Mouse (Mus musculus) limb, embryonic 11.5 days (tissue): ENCODE measurements around the gene Tmem150a. TPM values are rescaled to one million over a fixed set of nuclear protein-coding genes. Genes with fewer than 3 reads are reported as not detected.

Experiments used
- ATAC-seq: fragments of 200-750 bp; cut with Nextera tagmentation; 2 replicates; pipeline ENCODE4 v1.8.0; 2017; ENCODE audit warnings: low read depth; ENCODE audit not compliant: insufficient number of reproducible peaks, low FRiP score, low TSS enrichment
- DNase-seq: peaks from one replicate; pipeline ENCODE4 v3.0.0-alpha.2; 2015; ENCODE audit warnings: low spot score
- H3K27ac ChIP-seq: fragments of 300-500 bp; sonication (generic); replicated peaks from 2 replicates; pipeline ENCODE4 v1.5.1; 2014; ENCODE audit warnings: low read depth, mild to moderate bottlenecking, low read length
- H3K27me3 ChIP-seq: fragments of 300-500 bp; sonication (generic); 2 replicates; pipeline ENCODE4 v1.6.1; 2014; ENCODE audit warnings: mild to moderate bottlenecking, low read length, mixed read lengths; ENCODE audit not compliant: control insufficient read depth, insufficient read depth
- H3K36me3 ChIP-seq: fragments of 300-500 bp; sonication (generic); 2 replicates; pipeline ENCODE4 v1.6.1; 2014; ENCODE audit warnings: mild to moderate bottlenecking, low read length, moderate library complexity, mixed read lengths; ENCODE audit not compliant: control insufficient read depth, insufficient read depth
- H3K4me1 ChIP-seq: fragments of 300-500 bp; sonication (generic); 2 replicates; pipeline ENCODE4 v1.6.1; 2014; ENCODE audit warnings: low read length, mixed read lengths; ENCODE audit not compliant: control insufficient read depth, insufficient read depth
- H3K4me2 ChIP-seq: fragments of 300-500 bp; sonication (generic); 2 replicates; pipeline ENCODE4 v1.6.1; 2014; ENCODE audit warnings: low read depth, mild to moderate bottlenecking, moderate library complexity; ENCODE audit not compliant: severe bottlenecking
- H3K4me3 ChIP-seq: fragments of 300-500 bp; sonication (generic); 2 replicates; pipeline ENCODE4 v1.5.1; 2014; ENCODE audit warnings: low read depth, low read length
- H3K9ac ChIP-seq: fragments of 300-500 bp; sonication (generic); 2 replicates; pipeline ENCODE4 v1.6.1; 2014; ENCODE audit warnings: mild to moderate bottlenecking, low read length
- H3K9me3 ChIP-seq: fragments of 300-500 bp; sonication (generic); 2 replicates; pipeline ENCODE4 v1.6.1; 2016; ENCODE audit warnings: low read length; ENCODE audit not compliant: control insufficient read depth
- WGBS: fragments of 180-500 bp; shearing (Covaris S2); extraction: QIAGEN DNeasy Blood & Tissue Kit; methylation state at CpG from one replicate; pipeline ENCODE4 v1.1.7; 2014; 5-methylcytosine and 5-hydroxymethylcytosine counted together
- polyA plus RNA-seq: library from polyadenylated mRNA; unstranded; fragments of >200 nt; fragmentation: Nextera tagmentation; extraction: Ambion mirVana; gene quantifications from 2 replicates; pipeline ENCODE4 v1.2.1, GENCODE M21; 2014

Tmem150a gene
- polyA plus RNA-seq, 1 experiment from 2014 or later, result 10.8 TPM

DNA sequence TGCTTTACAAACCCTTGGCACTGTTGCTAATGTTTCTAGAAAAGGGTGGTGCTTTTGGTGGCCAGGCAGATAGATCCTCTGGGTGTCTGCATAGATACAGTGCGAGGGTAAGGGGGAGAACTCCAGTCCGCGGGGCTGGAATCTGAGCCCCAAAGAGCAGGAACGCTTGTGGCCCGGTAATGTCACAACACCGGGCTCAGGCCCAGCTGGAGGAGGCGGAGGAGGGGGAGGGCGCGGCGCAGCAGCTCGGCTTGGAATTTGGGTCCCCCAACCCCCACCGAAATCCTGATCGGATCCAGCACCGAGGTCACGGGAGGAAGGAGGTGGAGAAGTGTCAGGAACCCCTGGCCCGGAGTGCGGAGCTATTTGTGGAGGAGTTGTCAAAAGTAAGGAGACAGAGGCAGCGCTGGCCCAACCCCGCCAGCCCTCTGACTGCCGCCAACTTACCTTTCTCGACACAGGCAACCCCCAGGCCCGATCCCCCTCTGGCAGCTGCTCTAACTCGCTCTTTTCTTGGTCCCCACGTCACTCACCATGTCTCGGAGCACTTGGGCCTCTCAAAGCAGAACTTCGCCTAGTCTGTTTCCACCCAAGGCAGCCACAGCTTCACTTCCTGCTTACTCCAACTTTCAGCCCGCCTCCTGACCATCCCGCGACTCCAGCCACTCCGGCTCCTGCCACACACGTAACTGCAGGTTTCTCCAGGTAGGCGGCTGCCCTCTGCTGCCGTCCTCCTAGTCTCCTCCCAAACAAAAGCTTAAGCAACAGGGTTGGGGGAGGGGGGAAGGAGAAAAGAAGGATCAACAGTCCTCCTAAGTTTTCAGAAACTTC lies 34.9 kb downstream of the Tmem150a start, which contains the start of gene Vamp8:
Gene Vamp8, minus strand, starts transcription at position 763 of the 831 bp plus-strand sequence.
- Histone ChIP-seq H3K4me2 (peak within 1 kb of the TSS; percentile 76), H3K27me3 (no peaks in the 10 kb centered on the region), H3K4me1 (peaks cover 17% of the 10 kb centered on the region), H3K9me3 (no peaks in the 10 kb centered on the region), H3K27ac (peak within 1 kb of the TSS; percentile 76), H3K36me3 (no peaks in the 10 kb centered on the region; the same call in 1 of the 2 replicates), H3K4me3 (peak within 1 kb of the TSS; percentile 48), H3K9ac (peak within 1 kb of the TSS; percentile 73)
- 2% methylated on average over 33 of the region's 33 CpGs for WGBS
- DNase-seq, result peak; percentile 76
- ATAC-seq, result peak; percentile 55

DNA sequence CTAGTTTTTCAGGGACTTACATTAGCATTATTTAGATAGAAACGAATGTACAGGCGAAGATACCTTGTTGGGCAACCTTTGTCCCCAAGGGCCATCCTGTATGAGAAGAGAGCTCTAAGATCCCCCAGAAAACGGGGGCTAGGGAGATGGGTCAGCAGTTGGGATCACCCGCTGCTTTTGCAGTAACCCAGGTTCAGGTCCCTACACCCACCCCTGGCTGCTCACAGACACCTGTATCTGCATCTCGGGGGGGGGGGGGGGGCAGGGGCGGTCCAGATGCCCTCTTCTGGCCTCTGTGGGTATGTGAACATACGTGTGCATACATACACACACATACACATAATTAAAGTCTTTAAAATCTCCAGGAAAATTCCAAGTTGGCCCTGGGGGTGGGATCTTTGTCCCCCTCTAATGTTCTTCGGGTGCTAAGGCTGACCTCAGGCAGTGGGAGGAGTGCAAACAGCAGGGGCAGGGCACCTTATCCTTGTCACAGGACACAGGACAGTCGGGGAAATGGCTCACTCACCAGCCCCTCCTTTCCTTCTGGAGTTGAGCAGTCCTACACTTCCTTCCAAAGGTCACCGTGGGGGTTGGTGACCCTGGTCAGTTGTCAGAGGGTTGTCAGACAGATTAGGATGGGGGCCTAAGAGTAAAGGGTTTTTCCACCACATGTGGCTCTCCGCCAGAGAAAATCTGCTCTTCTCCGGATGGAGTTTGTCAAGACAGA lies 35.7 kb downstream of the Tmem150a start:
- peak; percentile 42 for ATAC-seq
- no peak for DNase-seq

DNA sequence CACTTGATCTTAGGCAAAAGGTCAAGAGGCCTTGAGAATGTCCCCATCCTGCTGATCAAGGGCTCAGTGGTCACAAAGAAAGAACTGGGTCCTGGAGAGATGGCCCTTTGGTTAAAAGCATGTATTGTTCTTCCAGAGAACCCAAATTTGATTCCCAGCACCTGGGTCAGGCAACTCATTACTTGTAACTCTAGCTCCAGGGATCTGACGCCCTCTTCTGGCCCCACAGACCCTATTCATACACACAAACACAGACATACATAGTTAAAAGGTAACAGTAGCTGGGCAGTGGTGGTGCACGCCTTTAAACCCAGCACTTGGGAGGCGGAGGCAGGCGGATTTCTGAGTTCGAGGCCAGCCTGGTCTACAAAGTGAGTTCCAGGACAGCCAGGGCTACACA lies 37.1 kb downstream of the Tmem150a start:
- WGBS, result 94% methylated on average over 5 of the region's 5 CpGs

More for the DNA sequence above, 35.7 kb downstream of the Tmem150a start:
- Histone ChIP-seq H3K4me2 (peak overlapping the region; percentile 76; the same call in 1 of the 2 replicates), H3K36me3 (no peaks in the 10 kb centered on the region), H3K4me3 (peak overlapping the region; percentile 48), H3K4me1 (peaks cover 17% of the 10 kb centered on the region), H3K9me3 (no peaks in the 10 kb centered on the region), H3K27me3 (no peaks in the 10 kb centered on the region), H3K27ac (peak overlapping the region; percentile 76; the same call in 1 of the 2 replicates), H3K9ac (peak overlapping the region; percentile 73; the same call in 1 of the 2 replicates)
- WGBS, result 15% methylated on average over 12 of the region's 12 CpGs

GRCm38 (mm10) chr6:72396837-72397251 lies 41.6 kb downstream of the Tmem150a start:
- Histone ChIP-seq H3K9ac (no peak overlapping the region), H3K36me3 (no peaks in the 10 kb centered on the region), H3K4me2 (no peak overlapping the region), H3K4me1 (no peaks in the 10 kb centered on the region), H3K27ac (no peak overlapping the region), H3K27me3 (no peaks in the 10 kb centered on the region), H3K9me3 (no peaks in the 10 kb centered on the region), H3K4me3 (no peak overlapping the region)
- DNase-seq, result no peak
- WGBS, result 86% methylated on average over 10 of the region's 10 CpGs
- ATAC-seq, result no peak

More for the DNA sequence above, 37.1 kb downstream of the Tmem150a start:
- Histone ChIP-seq H3K4me3 (no peak overlapping the region), H3K9ac (no peak overlapping the region), H3K27ac (no peak overlapping the region), H3K4me2 (no peak overlapping the region), H3K4me1 (peaks cover 17% of the 10 kb centered on the region), H3K27me3 (no peaks in the 10 kb centered on the region), H3K36me3 (no peaks in the 10 kb centered on the region), H3K9me3 (no peaks in the 10 kb centered on the region)
- DNase-seq (no peak), ATAC-seq (no peak)

GRCm38 (mm10) chr6:72399967-72400366 lies 44.7 kb downstream of the Tmem150a start:
- WGBS, result 46% methylated on average over 2 of the region's 2 CpGs
- Histone ChIP-seq H3K4me3 (no peak overlapping the region), H3K27ac (no peak overlapping the region), H3K36me3 (no peaks in the 10 kb centered on the region), H3K4me1 (no peaks in the 10 kb centered on the region), H3K4me2 (no peak overlapping the region), H3K9me3 (no peaks in the 10 kb centered on the region), H3K9ac (no peak overlapping the region), H3K27me3 (no peaks in the 10 kb centered on the region)
- DNase-seq, result no peak
- no peak for ATAC-seq

- 18% methylated on average over 7 of the region's 7 CpGs for WGBS
- H3K4me1 ChIP-seq, result no peaks in the 10 kb centered on the region
- no peak for ATAC-seq
- H3K9ac ChIP-seq, result no peak overlapping the region
- H3K27ac ChIP-seq, result no peak overlapping the region
- H3K4me3 ChIP-seq, result no peak overlapping the region
- DNase-seq, result peak; percentile 82
- H3K4me2 ChIP-seq, result no peak overlapping the region
- H3K9me3 ChIP-seq, result no peaks in the 10 kb centered on the region
- no peaks in the 10 kb centered on the region for H3K27me3 ChIP-seq
- no peaks in the 10 kb centered on the region for H3K36me3 ChIP-seq
These were observed 46.6 kb downstream of the Tmem150a start for GRCm38 (mm10) chr6:72401875-72402274.

- no peaks in the 10 kb centered on the region for H3K27me3 ChIP-seq
- 77% methylated on average over 7 of the region's 7 CpGs for WGBS
- no peak overlapping the region for H3K4me2 ChIP-seq
- no peaks in the 10 kb centered on the region for H3K4me1 ChIP-seq
- H3K36me3 ChIP-seq, result no peaks in the 10 kb centered on the region
- DNase-seq (no peak), ATAC-seq (no peak)
- no peak overlapping the region for H3K4me3 ChIP-seq
- no peak overlapping the region for H3K27ac ChIP-seq
- no peaks in the 10 kb centered on the region for H3K9me3 ChIP-seq
- no peak overlapping the region for H3K9ac ChIP-seq
These were observed 50.1 kb downstream of the Tmem150a start for GRCm38 (mm10) chr6:72405356-72405755.

DNA sequence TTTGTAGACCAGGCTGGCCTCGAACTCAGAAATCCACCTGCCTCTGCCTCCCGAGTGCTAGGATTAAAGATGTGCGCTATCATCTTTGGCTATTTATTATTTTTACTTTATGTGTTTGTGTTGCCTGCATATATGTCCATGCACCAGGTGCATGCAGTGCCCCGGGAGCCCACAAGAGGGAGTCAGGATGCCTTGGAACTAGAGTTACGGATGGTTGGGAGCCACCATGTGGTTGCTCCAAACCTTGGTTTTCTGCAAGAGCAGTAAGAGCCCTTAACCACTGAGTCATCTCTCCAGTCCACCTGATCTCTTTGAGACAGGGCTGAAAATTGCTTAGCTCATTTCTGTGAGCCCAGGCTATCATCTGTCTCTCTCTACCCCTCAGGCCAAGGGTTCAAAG lies 51.9 kb downstream of the Tmem150a start:
- no peak overlapping the region for H3K27ac ChIP-seq
- peak; percentile 44; the same call in 1 of the 2 replicates for ATAC-seq
- WGBS, result 2% methylated on average over 5 of the region's 5 CpGs

More for the DNA sequence above, 51.9 kb downstream of the Tmem150a start:
- Histone ChIP-seq H3K27me3 (no peaks in the 10 kb centered on the region), H3K9me3 (no peaks in the 10 kb centered on the region), H3K4me1 (no peaks in the 10 kb centered on the region), H3K9ac (no peak overlapping the region), H3K36me3 (no peaks in the 10 kb centered on the region), H3K4me3 (no peak overlapping the region), H3K4me2 (no peak overlapping the region)
- DNase-seq, result peak; percentile 97
